Mouse (Mus musculus) forebrain, embryonic 16.5 days (tissue): ENCODE measurements around the gene Sult2a6. TPM values are rescaled to one million over a fixed set of nuclear protein-coding genes. Genes with fewer than 3 reads are reported as not detected.

Experiments
- ATAC-seq: fragments of 200-750 bp; cut with Nextera tagmentation; 2 replicates; pipeline ENCODE4 v1.8.0; 2017; ENCODE audit warnings: mild to moderate bottlenecking, moderate library complexity
- H3K27ac ChIP-seq: fragments of 300-500 bp; sonication (generic); 2 replicates; pipeline ENCODE4 v1.5.1; 2014; ENCODE audit warnings: low read length, control low read depth
- H3K27me3 ChIP-seq: fragments of 300-500 bp; sonication (generic); replicated peaks from 2 replicates; pipeline ENCODE4 v1.6.1; 2014; ENCODE audit warnings: low read length; ENCODE audit not compliant: control insufficient read depth, insufficient read depth
- H3K36me3 ChIP-seq: fragments of 300-500 bp; sonication (generic); 2 replicates; pipeline ENCODE4 v1.6.1; 2014; ENCODE audit not compliant: control insufficient read depth, insufficient read depth
- H3K4me1 ChIP-seq: fragments of 300-500 bp; sonication (generic); replicated peaks from 2 replicates; pipeline ENCODE4 v1.6.1; 2014; ENCODE audit warnings: low read length; ENCODE audit not compliant: control insufficient read depth, insufficient read depth
- H3K4me2 ChIP-seq: fragments of 300-500 bp; sonication (generic); 2 replicates; pipeline ENCODE4 v1.6.1; 2014; ENCODE audit warnings: mild to moderate bottlenecking, low read length, control low read depth
- H3K4me3 ChIP-seq: fragments of 300-500 bp; sonication (generic); replicated peaks from 2 replicates; pipeline ENCODE4 v1.5.1; 2014; ENCODE audit warnings: mild to moderate bottlenecking, low read length, control low read depth
- H3K9ac ChIP-seq: fragments of 300-500 bp; sonication (generic); replicated peaks from 2 replicates; pipeline ENCODE4 v1.6.1; 2014; ENCODE audit warnings: low read depth, low read length, control low read depth
- H3K9me3 ChIP-seq: fragments of 300-500 bp; sonication (generic); 2 replicates; pipeline ENCODE4 v1.6.1; 2016; ENCODE audit warnings: low read length; ENCODE audit not compliant: control insufficient read depth
- WGBS: fragments of 180-500 bp; shearing (Covaris S2); extraction: QIAGEN DNeasy Blood & Tissue Kit; methylation state at CpG from one replicate; pipeline ENCODE4 v1.1.7; 2014; 5-methylcytosine and 5-hydroxymethylcytosine counted together
- polyA plus RNA-seq: library from polyadenylated mRNA; unstranded; fragments of >200 nt; fragmentation: Nextera tagmentation; extraction: Ambion mirVana; gene quantifications from 2 replicates; pipeline ENCODE4 v1.2.1, GENCODE M21; 2015

The Sult2a6 gene
- not detected in 2 replicates for polyA plus RNA-seq

DNA sequence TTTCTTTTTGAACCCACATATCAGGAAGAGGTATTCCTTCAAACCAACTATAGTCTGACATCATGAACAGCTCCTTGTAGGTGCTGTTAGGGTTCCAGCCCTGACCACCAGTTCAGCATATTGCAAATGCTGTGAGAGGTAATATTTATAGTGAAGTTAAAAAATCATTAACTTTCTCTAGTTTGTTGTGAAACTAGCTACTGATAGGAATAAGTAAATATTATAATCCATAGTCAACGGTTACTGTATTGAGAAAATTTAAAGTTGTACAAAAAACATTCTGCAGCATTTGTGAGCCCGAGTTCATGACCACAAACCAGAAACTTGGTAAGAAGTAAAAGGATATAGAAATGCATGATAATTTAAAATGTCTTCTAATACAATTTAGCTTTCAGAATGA, at the start of gene Sult2a6:
Gene Sult2a6 (minus strand): TSS at position 101 of the 400 bp plus-strand sequence.
- ATAC-seq: no peak
- no peaks in the 10 kb centered on the region for H3K27me3 ChIP-seq
- 86% methylated on average over 2 of the region's 2 CpGs for WGBS

DNA sequence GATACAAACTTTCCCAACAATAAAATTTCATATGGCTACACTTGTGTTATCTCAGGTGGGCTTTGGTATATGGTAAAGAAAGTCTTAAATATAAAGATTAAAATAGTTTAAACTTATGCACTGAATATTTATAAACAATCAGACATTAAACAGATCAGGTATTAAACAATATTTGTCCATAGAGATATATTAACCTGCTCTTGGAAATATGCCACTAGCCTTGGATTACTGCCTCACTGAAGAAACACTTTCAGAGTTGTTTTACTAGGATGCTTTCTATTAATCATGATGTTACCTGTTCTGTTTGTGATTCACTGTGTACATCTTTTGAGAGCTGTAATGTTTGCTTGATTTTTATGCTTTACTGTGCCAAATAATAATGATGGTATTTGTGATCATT, 39.4 kb downstream of the Sult2a6 start:
- Histone ChIP-seq H3K4me3 (no peak overlapping the region), H3K4me1 (no peaks in the 10 kb centered on the region), H3K27me3 (no peaks in the 10 kb centered on the region), H3K36me3 (no peaks in the 10 kb centered on the region), H3K4me2 (no peak overlapping the region), H3K9ac (no peak overlapping the region), H3K9me3 (peaks cover 15% of the 10 kb centered on the region), H3K27ac (no peak overlapping the region)
- ATAC-seq: no peak

More for the DNA sequence above, at the start of gene Sult2a6:
- Histone ChIP-seq H3K4me3 (no peak within 1 kb of the TSS), H3K36me3 (no peaks in the 10 kb centered on the region), H3K9ac (no peak within 1 kb of the TSS), H3K27ac (no peak within 1 kb of the TSS), H3K4me2 (no peak within 1 kb of the TSS), H3K9me3 (peaks cover 4% of the 10 kb centered on the region; the same call in 1 of the 2 replicates), H3K4me1 (no peaks in the 10 kb centered on the region)

DNA sequence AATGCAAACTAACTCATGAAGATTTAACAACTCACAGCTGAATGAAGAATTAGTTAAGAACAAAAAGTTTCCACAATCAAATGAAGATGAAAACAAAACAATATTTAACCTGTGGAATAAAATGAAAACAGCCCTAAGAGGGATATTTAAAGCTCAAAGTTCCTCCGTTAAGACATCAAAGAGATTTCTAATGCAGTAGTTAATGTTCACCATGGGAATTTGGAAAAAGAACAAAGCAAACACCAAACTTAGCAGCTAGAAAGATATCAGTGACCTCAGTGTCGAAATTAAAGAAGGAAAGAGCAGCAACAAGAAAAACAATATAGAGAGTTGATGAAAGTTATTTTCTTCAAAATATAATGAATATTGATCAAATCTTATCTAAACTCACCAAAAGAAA, 51.3 kb downstream of the Sult2a6 start:
- Histone ChIP-seq H3K9me3 (peaks cover 2% of the 10 kb centered on the region; the same call in 1 of the 2 replicates), H3K4me2 (no peak overlapping the region), H3K36me3 (no peaks in the 10 kb centered on the region), H3K9ac (no peak overlapping the region), H3K27ac (no peak overlapping the region), H3K4me3 (no peak overlapping the region), H3K4me1 (no peaks in the 10 kb centered on the region), H3K27me3 (no peaks in the 10 kb centered on the region)
- WGBS: 79% methylated on average over 2 of the region's 2 CpGs
- ATAC-seq: no peak

DNA sequence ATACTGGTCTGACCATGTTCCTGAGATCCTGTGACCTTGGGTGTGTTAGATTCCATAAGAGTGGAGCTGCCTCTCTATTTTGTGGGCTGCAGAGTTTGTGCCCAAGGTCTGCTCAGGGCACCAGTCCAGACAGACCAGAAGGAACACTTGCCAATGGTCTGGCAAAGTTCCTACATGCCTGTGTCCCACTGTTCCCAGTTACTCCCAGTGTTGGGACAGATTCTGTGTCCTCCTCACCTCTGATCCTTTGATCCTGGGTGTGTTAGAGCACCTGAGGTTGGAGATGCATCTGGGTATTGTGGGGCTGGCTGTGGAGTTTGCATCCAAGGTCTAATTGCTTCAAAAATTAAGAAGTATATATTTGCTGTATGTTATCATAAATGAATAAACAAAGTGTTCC, 52.2 kb downstream of the Sult2a6 start:
- Histone ChIP-seq H3K4me3 (no peak overlapping the region), H3K27me3 (no peaks in the 10 kb centered on the region), H3K9ac (no peak overlapping the region), H3K4me1 (no peaks in the 10 kb centered on the region), H3K9me3 (peaks cover 4% of the 10 kb centered on the region; the same call in 1 of the 2 replicates), H3K27ac (no peak overlapping the region), H3K4me2 (no peak overlapping the region), H3K36me3 (no peaks in the 10 kb centered on the region)
- no peak for ATAC-seq

Other genes starting within 250 kb of the Sult2a6 start
- not detected in 2 replicates for gene Sult2a3, start 131.8 kb downstream of the Sult2a6 start, polyA plus RNA-seq
- not detected in 2 replicates for gene Obox8, start 78.7 kb upstream of the Sult2a6 start, polyA plus RNA-seq
- not detected in 2 replicates for gene Sult2a8, start 191.9 kb upstream of the Sult2a6 start, polyA plus RNA-seq
- not detected in 2 replicates for gene Sult2a7, start 239.4 kb upstream of the Sult2a6 start, polyA plus RNA-seq